Mouse (Mus musculus) thymus, postnatal 36 days (tissue): ENCODE measurements around the gene Nup210.

Experiments used
- DNase-seq, 2 experiments: peaks; one replicate each; pipeline ENCODE4 v3.0.0; 2022; ENCODE audit warnings: mixed read lengths in 2 of 2

Gene Nup210

GRCm38 (mm10) chr6:91014198-91014958 lies 102.3 kb downstream of the Nup210 start:
- no peak for DNase-seq

GRCm38 (mm10) chr6:91012458-91012857 lies 104.2 kb downstream of the Nup210 start:
- DNase-seq = no peak

GRCm38 (mm10) chr6:91011568-91011967 lies 105.1 kb downstream of the Nup210 start:
- no peak for DNase-seq

GRCm38 (mm10) chr6:91008284-91008830 lies 108.3 kb downstream of the Nup210 start:
- DNase-seq = no peak

- no peak for DNase-seq
Measured at GRCm38 (mm10) chr6:91007207-91007606, 109.4 kb downstream of the Nup210 start.

- no peak for DNase-seq
Measured at GRCm38 (mm10) chr6:91004157-91004556, 112.5 kb downstream of the Nup210 start.

GRCm38 (mm10) chr6:91003310-91003995 lies 113.2 kb downstream of the Nup210 start:
- DNase-seq = no peak

GRCm38 (mm10) chr6:91001566-91001965 lies 115.1 kb downstream of the Nup210 start:
- no peak for DNase-seq

- DNase-seq = no peak
Measured at GRCm38 (mm10) chr6:91000819-91001525, 115.7 kb downstream of the Nup210 start.

GRCm38 (mm10) chr6:90999176-90999575 lies 117.5 kb downstream of the Nup210 start:
- DNase-seq = no peak

GRCm38 (mm10) chr6:90997025-90997424 lies 119.6 kb downstream of the Nup210 start:
- no peak for DNase-seq

- DNase-seq = no peak
Measured at GRCm38 (mm10) chr6:90996181-90996580, 120.4 kb downstream of the Nup210 start.

GRCm38 (mm10) chr6:90988648-90989317 lies 127.8 kb downstream of the Nup210 start, which contains the start of gene Iqsec1:
TSS of gene Iqsec1 (minus strand) at chr6:90988685.
- peak; percentile 74 to 84 for DNase-seq

GRCm38 (mm10) chr6:90988299-90988625 lies 128.4 kb downstream of the Nup210 start:
- DNase-seq = no peak

GRCm38 (mm10) chr6:90987561-90988298 lies 128.9 kb downstream of the Nup210 start:
- peak; percentile 14 to 25 for DNase-seq

GRCm38 (mm10) chr6:90984101-90984500 lies 132.5 kb downstream of the Nup210 start:
- DNase-seq = no peak

GRCm38 (mm10) chr6:90974279-90974678 lies 142.3 kb downstream of the Nup210 start:
- no peak for DNase-seq

GRCm38 (mm10) chr6:90969341-90969871 lies 147.2 kb downstream of the Nup210 start:
- no peak for DNase-seq
